Mouse (Mus musculus) ZHBTc4 (cell line): ENCODE results near the gene Sstr3.

Experiments
- DNase-seq: peaks from one replicate; pipeline ENCODE4 v3.0.0-alpha.2; 2011; ENCODE audit warnings: low read depth, low spot score

The Sstr3 gene

DNA sequence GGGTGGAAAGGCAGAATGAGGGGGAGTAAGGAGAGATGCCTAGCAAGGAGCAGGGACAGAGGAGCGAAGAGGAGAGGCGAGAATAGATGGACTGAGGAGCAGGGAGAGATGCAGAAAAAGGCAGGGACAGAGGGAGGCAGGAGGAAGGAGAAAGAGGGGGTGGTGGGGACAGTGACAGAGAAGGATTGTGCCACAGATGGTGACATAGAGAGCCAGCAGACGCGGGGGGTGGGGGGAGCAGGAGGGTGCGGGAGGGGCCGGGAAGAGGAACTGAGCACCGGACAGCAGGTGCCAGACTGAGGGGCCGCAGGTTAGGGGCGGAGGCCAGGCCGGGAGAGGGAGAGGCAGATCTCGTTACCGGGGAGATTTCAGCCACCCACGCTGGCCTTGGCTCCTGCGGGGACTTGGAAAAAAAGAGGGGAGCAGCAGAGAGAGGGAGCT, at the start of gene Sstr3:
Gene Sstr3, minus strand, starts transcription at position 125 of the 441 bp plus-strand sequence.
- no peak for DNase-seq

DNA sequence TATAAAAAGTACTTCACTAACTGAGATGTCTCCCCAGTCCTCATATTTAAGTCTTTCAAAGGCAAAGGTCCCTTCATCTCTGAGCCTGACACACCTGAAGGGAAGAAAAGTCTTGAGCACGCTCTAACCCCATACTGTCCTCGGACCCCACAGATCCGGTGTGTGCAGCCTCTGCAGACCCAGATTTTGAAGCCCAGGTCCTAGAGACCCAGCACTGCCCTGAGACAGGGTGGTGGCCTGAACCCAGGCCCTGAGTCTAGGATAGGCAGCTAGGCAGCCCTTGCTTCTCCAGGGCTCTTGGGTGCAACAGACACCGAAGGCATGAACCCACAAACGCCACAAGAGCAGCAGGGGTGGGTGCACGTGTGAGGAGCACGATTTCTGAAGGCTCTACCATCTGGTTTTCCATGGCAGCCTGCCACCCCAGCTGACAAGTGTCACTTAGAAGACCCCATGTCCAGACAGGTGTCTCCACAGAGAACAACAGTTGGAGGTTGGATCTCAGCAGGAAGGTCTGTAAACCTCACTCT, 49.5 kb upstream of the Sstr3 start:
- DNase-seq: no peak

DNA sequence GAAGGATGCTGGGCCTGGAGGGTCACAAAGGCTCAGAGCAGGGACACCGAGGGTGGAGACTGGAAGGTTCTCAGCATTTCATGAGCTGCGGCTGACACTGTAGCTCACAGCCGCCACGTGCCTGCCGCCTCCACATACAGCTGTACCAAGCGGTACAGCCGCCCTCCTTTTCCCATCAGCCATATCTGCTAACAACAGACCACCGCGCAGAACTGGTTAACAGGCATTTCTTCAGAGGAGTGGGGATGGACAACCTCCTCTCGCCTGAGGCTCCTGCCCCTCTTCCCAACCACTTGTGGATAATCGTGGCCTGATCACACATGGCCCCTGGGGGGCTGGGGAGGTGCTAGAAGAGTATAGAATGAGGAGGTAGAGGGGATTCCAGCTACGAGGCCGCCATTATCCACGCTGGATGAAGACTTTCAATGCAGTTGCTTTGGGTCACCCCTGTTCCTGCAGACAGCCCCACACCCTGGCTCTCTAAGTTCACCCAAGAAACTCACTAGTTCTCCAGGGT, 48.0 kb upstream of the Sstr3 start:
- DNase-seq: peak; percentile 63

- peak; percentile 42 for DNase-seq
These were observed 47.4 kb upstream of the Sstr3 start for GRCm38 (mm10) chr15:78591680-78592451.

DNA sequence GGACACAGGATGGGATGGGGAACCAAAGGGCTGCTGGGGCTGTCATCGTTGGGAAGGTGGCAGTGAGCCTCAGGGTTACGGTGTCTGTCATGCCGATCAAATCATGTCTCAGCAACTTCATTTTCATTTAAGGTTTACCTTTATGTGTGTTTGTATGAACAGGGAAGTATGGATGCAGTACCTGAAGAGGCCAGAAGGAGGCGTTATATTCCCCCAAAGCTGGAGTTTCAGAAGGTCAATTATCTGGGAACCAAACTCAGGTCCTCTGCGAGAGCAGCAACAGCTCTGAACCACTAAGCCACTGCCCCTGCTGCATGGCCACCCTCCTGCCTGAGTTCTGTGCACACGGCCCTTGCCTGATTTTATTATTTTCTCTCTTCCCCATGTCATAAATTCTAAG, 46.3 kb upstream of the Sstr3 start:
- DNase-seq: peak; percentile 57

- DNase-seq: no peak
These were observed 45.5 kb upstream of the Sstr3 start for GRCm38 (mm10) chr15:78589936-78590335.

GRCm38 (mm10) chr15:78588900-78589299, 44.4 kb upstream of the Sstr3 start:
- DNase-seq: no peak

DNA sequence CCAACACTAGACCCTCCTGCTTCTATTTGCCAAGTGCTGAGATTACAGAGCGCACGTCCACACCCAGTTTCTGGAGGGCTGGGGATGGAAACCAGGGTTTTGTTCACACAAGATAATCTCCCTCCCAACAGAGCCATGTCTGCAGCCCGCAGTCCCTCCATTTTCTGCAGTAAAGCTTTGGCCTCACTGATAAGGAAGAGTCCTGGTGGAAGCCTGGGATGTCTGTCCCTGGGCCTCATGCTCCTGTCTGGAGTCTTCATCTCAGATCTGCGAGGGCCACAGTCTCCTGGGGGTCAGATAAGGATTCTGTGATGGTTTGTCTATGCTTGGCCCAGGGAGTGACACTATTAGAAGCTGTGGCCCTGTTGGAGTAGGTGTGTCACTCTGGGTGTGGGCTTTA, 43.6 kb upstream of the Sstr3 start:
- DNase-seq: no peak

GRCm38 (mm10) chr15:78587050-78587994, 42.8 kb upstream of the Sstr3 start:
- peak; percentile 94 for DNase-seq

DNA sequence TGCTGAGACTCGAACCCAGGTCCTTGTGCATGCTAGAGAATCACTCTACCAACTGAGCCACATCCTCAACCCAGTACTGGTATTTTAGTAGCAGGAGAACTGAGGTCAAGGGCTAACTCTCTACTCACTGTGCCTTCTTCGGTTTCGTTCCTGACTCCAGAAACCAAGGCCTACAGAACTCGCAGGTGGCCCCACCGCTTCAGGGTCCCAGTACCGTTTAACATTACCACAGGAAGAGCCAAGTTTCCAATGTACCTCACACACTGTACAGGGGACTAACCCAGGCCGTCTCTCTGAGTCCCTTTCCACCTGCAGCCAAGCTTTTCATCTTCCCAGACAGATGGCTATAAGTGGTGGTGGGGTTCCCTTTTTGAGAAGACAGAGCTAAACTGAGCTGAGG, 40.9 kb upstream of the Sstr3 start:
- DNase-seq: no peak

- DNase-seq: peak; percentile 54
These were observed 38.9 kb upstream of the Sstr3 start for GRCm38 (mm10) chr15:78583352-78583751.

GRCm38 (mm10) chr15:78576284-78576810, 31.9 kb upstream of the Sstr3 start:
- DNase-seq: peak; percentile 82

- DNase-seq: no peak
These were observed 28.3 kb upstream of the Sstr3 start, which contains the start of gene Rac2 for GRCm38 (mm10) chr15:78572658-78573397. Gene Rac2, minus strand, starts transcription at chr15:78572783.

DNA sequence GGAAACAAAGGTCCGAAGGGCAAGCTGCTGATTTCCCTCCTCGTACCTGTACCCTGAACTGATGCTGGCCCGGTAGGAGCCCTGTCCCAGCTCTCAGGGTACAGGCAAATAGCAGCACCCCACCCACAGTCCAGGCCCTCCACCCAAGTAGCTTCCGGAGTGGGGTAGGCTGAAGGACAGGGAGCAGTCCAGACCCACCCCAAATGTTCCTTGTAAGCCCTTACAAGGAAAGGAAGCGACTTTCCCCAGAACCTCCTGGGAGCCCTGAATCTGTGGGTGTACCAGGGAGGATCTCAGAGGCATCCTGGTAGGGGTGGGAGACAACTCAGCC, 27.8 kb upstream of the Sstr3 start:
- DNase-seq: no peak

- peak; percentile 58 for DNase-seq
These were observed 27.2 kb upstream of the Sstr3 start for GRCm38 (mm10) chr15:78571554-78572269.

- no peak for DNase-seq
These were observed 25.7 kb upstream of the Sstr3 start for GRCm38 (mm10) chr15:78570170-78570569.

DNA sequence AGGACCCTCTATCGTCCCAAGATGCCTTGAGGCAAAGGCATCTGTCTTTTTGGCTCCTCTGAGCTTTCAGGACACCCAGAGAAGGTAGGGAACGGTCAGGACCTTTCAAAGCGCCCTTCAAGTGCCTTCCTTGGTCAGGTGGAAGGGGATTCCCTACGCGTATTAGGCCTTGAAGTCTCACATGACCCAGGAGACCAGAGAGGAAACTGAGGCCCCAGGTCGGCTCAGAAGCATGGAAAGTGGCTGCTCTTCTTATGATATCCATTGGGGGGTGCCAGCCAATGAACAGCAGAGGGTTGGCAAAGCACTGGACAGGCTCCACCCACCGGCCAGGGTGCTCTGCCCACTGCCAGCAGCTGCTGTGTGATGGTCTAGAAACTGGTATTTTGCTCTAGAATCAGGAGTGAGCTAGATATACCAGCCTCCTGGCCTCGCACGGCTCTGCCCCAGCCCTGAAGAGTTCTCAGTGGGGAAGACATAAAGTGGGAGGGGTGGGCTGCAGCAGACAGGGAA, 23.2 kb upstream of the Sstr3 start:
- no peak for DNase-seq

DNA sequence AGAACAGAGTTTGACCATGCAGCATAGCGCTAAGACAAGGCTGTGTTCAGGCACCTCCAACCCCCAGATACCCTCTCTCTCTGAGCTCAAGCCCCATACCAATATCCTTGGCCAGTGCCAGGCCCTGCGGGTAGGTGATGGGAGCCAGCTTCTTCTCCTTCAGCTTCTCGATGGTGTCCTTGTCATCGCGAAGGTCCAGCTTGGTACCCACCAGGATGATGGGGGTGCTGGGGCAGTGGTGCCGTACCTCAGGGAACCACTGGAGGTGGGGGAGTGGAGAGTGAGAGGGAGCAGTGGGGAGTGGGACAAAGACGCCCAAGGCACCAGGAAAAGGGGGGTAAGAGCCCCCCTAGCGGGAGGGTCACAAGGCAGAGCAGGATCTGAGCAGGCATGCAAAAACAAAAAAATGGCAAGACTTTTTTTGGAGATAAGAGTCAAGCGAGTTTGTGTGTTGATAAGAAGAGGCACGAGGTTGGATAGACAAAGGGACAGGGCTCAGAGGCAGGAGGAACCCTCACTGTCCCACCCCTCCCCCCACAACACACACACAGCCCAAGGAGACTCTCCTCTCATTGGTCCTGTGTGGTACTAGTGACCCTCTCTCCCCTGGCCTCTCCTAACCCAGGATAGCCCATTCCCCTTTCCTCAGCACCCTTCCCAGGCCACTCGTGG, 20.4 kb upstream of the Sstr3 start:
- DNase-seq: no peak

DNA sequence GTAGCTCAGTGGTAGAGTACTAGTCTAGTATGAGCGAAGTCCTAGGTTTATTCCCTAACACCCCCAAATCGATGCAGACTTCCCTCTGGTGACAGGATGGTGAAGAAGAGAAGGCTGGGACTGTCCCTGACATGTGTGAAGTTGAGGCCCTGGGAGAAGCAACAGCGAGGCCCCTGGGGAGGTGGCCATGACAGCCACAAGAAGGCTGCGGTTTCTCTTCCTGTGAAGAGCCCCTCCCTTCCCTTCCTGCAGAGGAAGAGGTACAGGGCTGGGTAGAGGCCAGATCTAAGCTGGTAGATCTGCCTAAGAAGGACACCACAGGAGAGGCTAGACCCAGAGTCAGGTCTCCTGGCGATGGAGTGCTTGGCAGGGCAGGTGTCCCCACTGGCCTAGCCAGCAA, 19.5 kb upstream of the Sstr3 start:
- DNase-seq: no peak

DNA sequence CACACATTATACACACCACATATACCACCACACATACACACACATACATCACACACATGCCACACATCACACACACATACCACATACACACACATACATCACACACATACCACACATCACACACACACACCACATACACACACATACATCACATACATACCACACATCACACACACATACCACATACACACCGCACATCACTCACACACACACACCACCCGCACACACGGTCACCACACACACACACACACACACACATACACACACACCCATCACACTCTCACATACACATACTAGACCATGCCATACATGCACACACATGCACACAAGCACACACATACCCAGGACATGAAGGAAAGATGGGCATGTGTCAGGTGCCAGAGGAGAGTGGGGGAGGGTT, 18.9 kb upstream of the Sstr3 start:
- no peak for DNase-seq
